Mouse (Mus musculus) thymus, postnatal 25 days (tissue): ENCODE measurements around the gene Casc4.
A peak's percentile ranks its signal among the peaks of the same experiment; 100 is the strongest.

Source experiments
- DNase-seq: peaks from one replicate; pipeline ENCODE4 v3.0.0; 2022

Gene Casc4

GRCm38 (mm10) chr2:121866632-121867050, at the start of gene Casc4:
Gene Casc4, plus strand, starts transcription at chr2:121866970.
- DNase-seq: peak; percentile 96

GRCm38 (mm10) chr2:121821787-121822186, 45.0 kb upstream of the Casc4 start:
- no peak for DNase-seq

- no peak for DNase-seq
These were observed 42.1 kb upstream of the Casc4 start for GRCm38 (mm10) chr2:121824653-121825052.

GRCm38 (mm10) chr2:121826189-121826588, 40.6 kb upstream of the Casc4 start:
- DNase-seq: no peak

GRCm38 (mm10) chr2:121828411-121828810, 38.4 kb upstream of the Casc4 start:
- DNase-seq: no peak

- peak; percentile 23 for DNase-seq
These were observed 34.3 kb upstream of the Casc4 start for GRCm38 (mm10) chr2:121832484-121832894.

- DNase-seq: no peak
These were observed 31.8 kb upstream of the Casc4 start for GRCm38 (mm10) chr2:121834926-121835325.

- no peak for DNase-seq
These were observed 25.3 kb upstream of the Casc4 start for GRCm38 (mm10) chr2:121841453-121841852.

- DNase-seq: no peak
These were observed 24.5 kb upstream of the Casc4 start for GRCm38 (mm10) chr2:121842249-121842648.

- no peak for DNase-seq
These were observed 20.7 kb upstream of the Casc4 start for GRCm38 (mm10) chr2:121846050-121846449.

GRCm38 (mm10) chr2:121852045-121852444, 14.7 kb upstream of the Casc4 start:
- DNase-seq: no peak

- DNase-seq: no peak
These were observed 12.8 kb upstream of the Casc4 start for GRCm38 (mm10) chr2:121853974-121854373.

GRCm38 (mm10) chr2:121859380-121859980, 7.3 kb upstream of the Casc4 start:
- DNase-seq: no peak

GRCm38 (mm10) chr2:121866071-121866601, 634 bp upstream of the Casc4 start:
- peak; percentile 28 for DNase-seq

GRCm38 (mm10) chr2:121867051-121867928, 520 bp downstream of the Casc4 start:
- no peak for DNase-seq

GRCm38 (mm10) chr2:121879506-121879905, 12.7 kb downstream of the Casc4 start:
- no peak for DNase-seq

GRCm38 (mm10) chr2:121885509-121886106, 18.8 kb downstream of the Casc4 start:
- DNase-seq: no peak

GRCm38 (mm10) chr2:121886406-121886805, 19.6 kb downstream of the Casc4 start:
- no peak for DNase-seq

GRCm38 (mm10) chr2:121888720-121889497, 22.1 kb downstream of the Casc4 start:
- DNase-seq: no peak

- no peak for DNase-seq
These were observed 28.5 kb downstream of the Casc4 start for GRCm38 (mm10) chr2:121895261-121895660.

GRCm38 (mm10) chr2:121896825-121897224, 30.1 kb downstream of the Casc4 start:
- no peak for DNase-seq

- DNase-seq: no peak
These were observed 43.2 kb downstream of the Casc4 start for GRCm38 (mm10) chr2:121909975-121910374.
